Mouse (Mus musculus): Measurements from ENCODE around the gene Ttyh3.
A peak's percentile ranks its signal among the peaks of the same experiment; 100 is the strongest.

Gene Ttyh3

DNA sequence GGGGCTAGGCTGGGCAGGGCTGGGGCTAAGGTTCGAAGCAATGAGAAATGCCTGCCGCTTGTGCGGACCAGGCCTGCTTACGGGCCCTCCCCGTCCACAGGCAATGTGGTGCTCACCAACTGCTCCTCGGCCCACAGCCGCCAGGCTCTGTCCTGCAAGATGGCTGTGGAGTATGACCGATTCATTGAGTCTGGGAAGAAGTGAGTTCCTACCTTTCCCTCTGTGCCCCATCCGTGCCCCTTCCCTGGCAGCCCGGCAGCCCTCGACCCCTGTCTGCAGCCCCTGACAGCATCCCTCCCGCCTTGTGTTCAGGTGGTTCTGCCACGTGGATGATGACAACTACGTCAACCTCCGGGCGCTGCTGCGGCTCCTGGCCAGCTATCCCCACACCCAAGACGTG, 36.6 kb downstream of the Ttyh3 start:
- Histone ChIP-seq H3K9me3 (ENCODE audit: low read length) (no peaks in the 10 kb centered on the region), H3K4me3 (replicated peaks; ENCODE audit: low read length) (peak overlapping the region; percentile 71), H3K4me1 (replicated peaks; ENCODE audit: low read depth, low read length) (peaks cover 81% of the 10 kb centered on the region), H3K36me3 (ENCODE audit: insufficient read depth, low read length) (peaks cover 15% of the 10 kb centered on the region), H3K27me3 (ENCODE audit: insufficient read depth, low read length) (peaks cover 64% of the 10 kb centered on the region)
- TF ChIP-seq NANOG (IDR thresholded peaks at IDR 0.05; ENCODE audit: borderline replicate concordance, low read length) (no peak), POU5F1 (IDR thresholded peaks at IDR 0.05; ENCODE audit: borderline replicate concordance, low read length) (no peak), CTCF (conservative IDR thresholded peaks at IDR 0.05; ENCODE audit: low read length) (no peak)

DNA sequence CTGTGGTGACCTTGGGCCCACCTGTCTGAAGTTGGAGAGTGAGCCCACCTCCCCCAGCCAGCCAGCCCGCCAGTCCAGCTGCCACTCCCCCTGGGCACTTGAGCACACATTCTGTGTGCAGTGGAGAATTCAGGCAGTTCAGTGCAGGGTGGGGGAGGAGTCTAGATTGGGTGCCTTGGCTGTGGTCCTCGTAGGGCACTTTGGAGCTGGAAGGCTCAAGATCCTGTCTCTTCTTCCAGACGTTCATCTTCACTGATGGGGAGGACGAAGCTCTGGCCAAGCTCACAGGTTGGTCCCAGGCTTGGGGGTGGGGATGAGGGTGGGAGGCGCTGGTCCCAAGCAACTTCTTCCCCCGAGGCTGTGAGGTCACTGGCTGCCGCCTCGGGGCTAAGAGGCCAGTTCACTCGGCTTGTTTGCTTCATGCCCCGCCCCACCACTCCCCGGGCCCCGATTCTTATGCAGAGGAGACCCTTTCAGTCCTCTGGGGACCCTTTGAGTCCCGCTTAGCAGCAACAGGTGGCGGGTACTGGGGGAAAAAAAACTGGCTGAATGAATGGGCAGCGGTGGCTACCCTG, 37.1 kb downstream of the Ttyh3 start:
- TF ChIP-seq POU5F1 (IDR thresholded peaks at IDR 0.05; ENCODE audit: borderline replicate concordance, low read length) (peak; percentile 79), CTCF (conservative IDR thresholded peaks at IDR 0.05; ENCODE audit: low read length) (no peak), NANOG (IDR thresholded peaks at IDR 0.05; ENCODE audit: borderline replicate concordance, low read length) (no peak)

DNA sequence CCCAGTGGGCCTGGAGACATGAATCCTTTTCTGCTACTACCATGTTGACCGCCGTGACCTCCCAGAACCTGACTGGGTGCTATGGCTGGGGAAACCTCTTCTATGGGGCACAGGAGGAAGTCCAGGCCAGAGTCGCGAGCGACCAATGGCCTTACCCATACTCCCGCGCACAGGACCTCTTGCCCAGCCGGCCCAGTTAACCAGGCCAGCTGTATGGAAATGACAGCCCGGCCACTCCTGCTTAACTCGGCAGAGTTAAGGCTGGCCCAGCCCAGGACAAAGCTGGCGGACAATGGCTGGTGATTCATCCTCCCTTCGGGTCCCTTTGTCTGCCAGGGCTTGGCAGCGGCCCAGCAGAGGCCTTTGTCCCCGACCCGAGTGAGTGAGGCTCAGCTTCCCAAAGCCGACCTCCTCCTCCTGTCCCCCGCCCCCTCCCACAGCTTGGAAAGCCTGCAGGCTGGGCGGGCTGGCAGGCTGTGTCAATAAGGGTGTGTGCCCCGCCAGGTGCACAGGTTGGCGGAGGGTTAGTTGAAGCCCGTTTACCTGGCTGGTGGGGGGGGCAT, 37.7 kb downstream of the Ttyh3 start:
- Histone ChIP-seq H3K27me3 (ENCODE audit: insufficient read depth, low read length) (peaks cover 75% of the 10 kb centered on the region), H3K36me3 (ENCODE audit: insufficient read depth, low read length) (peaks cover 15% of the 10 kb centered on the region), H3K9me3 (ENCODE audit: low read length) (no peaks in the 10 kb centered on the region), H3K4me1 (replicated peaks; ENCODE audit: low read depth, low read length) (peaks cover 81% of the 10 kb centered on the region), H3K4me3 (replicated peaks; ENCODE audit: low read length) (peak overlapping the region; percentile 71)
- TF ChIP-seq NANOG (IDR thresholded peaks at IDR 0.05; ENCODE audit: borderline replicate concordance, low read length) (no peak), CTCF (conservative IDR thresholded peaks at IDR 0.05; ENCODE audit: low read length) (no peak), POU5F1 (IDR thresholded peaks at IDR 0.05; ENCODE audit: borderline replicate concordance, low read length) (no peak)

More for the DNA sequence above, 37.1 kb downstream of the Ttyh3 start:
- H3K36me3 ChIP-seq (ENCODE audit: insufficient read depth, low read length): peaks cover 15% of the 10 kb centered on the region
- peaks cover 69% of the 10 kb centered on the region for H3K27me3 ChIP-seq (ENCODE audit: insufficient read depth, low read length)
- H3K4me1 ChIP-seq (replicated peaks; ENCODE audit: low read depth, low read length): peaks cover 80% of the 10 kb centered on the region
- H3K9me3 ChIP-seq (ENCODE audit: low read length): no peaks in the 10 kb centered on the region
- peak overlapping the region; percentile 71 for H3K4me3 ChIP-seq (replicated peaks; ENCODE audit: low read length)

DNA sequence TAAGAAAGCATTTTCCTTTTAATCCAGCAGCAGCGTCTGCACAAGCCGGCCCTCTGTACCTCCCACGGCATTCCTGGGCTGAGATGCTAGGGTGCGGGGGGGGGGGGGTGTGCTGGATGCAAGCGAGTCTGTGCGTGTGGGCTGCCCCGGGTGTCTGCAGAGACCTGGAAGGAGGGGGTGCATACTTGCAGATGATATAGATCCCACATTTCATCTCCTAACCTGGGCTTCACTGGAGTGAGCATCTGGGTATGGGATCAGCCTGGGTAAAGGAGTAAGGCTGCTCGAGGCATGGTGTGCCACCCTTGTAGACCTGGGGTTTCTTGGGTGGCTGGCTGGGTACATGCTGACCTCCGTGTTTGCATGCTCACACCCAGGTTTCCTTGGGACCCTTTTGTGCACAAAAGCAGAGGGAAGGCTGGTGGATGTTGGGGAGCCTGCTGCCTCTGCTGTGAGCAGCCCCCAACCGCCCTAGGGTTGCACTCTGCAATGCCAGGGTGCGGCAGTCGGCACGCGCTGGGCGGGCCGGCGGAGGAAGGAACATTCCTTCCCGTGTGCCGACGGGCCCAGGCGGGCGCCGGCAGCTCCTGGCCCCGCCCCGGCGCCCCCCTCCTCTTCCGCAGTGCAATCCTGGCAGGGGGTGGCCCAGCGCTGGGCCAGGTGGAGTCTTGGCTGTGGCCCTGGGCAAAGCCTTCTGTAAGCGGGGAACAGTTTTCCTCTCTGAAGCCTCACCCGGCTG, 38.4 kb downstream of the Ttyh3 start:
- no peak for TF ChIP-seq POU5F1 (IDR thresholded peaks at IDR 0.05; ENCODE audit: borderline replicate concordance, low read length)
- TF ChIP-seq CTCF (conservative IDR thresholded peaks at IDR 0.05; ENCODE audit: low read length): no peak
- no peak for TF ChIP-seq NANOG (IDR thresholded peaks at IDR 0.05; ENCODE audit: borderline replicate concordance, low read length)
- peaks cover 86% of the 10 kb centered on the region for H3K4me1 ChIP-seq (replicated peaks; ENCODE audit: low read depth, low read length)
- peaks cover 81% of the 10 kb centered on the region for H3K27me3 ChIP-seq (ENCODE audit: insufficient read depth, low read length)
- peak overlapping the region; percentile 71 for H3K4me3 ChIP-seq (replicated peaks; ENCODE audit: low read length)
- peaks cover 15% of the 10 kb centered on the region for H3K36me3 ChIP-seq (ENCODE audit: insufficient read depth, low read length)
- H3K9me3 ChIP-seq (ENCODE audit: low read length): no peaks in the 10 kb centered on the region

DNA sequence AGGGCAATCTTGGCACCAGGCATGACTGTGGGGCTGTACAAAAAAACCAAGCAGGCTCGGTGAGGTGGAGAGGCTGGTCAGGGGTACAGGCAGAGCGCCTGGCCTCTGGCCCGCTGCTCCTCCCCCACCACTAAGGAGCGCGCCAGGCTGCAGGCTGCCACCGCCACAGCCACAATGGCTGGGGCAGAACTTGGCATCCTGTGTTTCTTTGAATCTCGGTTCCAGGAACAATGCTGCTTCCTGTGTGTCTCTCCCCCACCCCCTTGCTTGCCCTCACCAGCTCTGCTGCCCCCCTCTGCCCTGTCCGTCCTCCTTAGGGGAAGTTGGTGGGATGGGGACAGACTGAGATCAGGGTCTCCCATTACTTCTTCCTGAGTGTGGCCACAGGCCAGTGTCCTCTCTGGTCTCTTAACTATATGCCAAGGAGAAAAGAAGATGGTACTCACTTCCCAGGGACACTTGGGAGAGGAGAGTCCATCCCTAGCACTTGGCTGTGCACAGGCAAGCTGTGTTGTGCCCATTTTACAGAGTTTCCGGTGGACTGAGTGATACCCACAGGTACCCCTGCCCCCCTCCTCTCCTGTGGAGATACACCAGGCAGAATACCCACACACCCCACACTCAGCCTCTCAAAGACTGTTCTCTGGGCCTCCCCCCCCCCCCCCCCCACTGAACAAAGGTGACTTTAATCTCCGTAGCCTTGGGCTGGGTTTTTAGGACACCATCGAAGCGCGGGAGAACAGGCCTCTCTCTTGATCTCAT, 39.1 kb downstream of the Ttyh3 start:
- H3K9me3 ChIP-seq (ENCODE audit: low read length): no peaks in the 10 kb centered on the region
- H3K27me3 ChIP-seq (ENCODE audit: insufficient read depth, low read length): peaks cover 88% of the 10 kb centered on the region
- H3K36me3 ChIP-seq (ENCODE audit: insufficient read depth, low read length): peaks cover 14% of the 10 kb centered on the region
- H3K4me3 ChIP-seq (replicated peaks; ENCODE audit: low read length): peak overlapping the region; percentile 83; the same call in 1 of the 2 replicates
- TF ChIP-seq POU5F1 (IDR thresholded peaks at IDR 0.05; ENCODE audit: borderline replicate concordance, low read length) (no peak), NANOG (IDR thresholded peaks at IDR 0.05; ENCODE audit: borderline replicate concordance, low read length) (no peak), CTCF (conservative IDR thresholded peaks at IDR 0.05; ENCODE audit: low read length) (no peak)
- peaks cover 84% of the 10 kb centered on the region for H3K4me1 ChIP-seq (replicated peaks; ENCODE audit: low read depth, low read length)

DNA sequence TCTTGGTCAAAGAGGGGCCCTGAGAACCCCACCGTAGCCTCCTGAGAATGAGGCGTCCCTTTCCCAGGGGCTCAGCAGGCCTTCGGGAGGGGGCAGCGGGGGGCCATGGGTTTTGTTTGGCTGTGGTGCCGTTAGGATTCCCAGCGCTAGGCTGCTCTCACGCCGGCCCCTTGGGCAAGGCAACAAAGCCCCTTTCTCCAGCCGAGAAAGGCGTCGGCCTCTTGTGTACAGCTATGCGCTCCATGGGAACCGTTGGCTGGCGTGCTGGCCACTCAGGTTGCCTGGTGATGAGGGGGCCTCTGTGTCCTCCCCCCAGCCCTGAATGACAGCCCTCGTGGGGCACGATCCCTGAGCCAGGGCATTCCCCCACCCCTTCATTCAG, 40.2 kb downstream of the Ttyh3 start:
- peaks cover 8% of the 10 kb centered on the region for H3K9me3 ChIP-seq (ENCODE audit: low read length)
- no peak for TF ChIP-seq POU5F1 (IDR thresholded peaks at IDR 0.05; ENCODE audit: borderline replicate concordance, low read length)
- TF ChIP-seq NANOG (IDR thresholded peaks at IDR 0.05; ENCODE audit: borderline replicate concordance, low read length): no peak
- TF ChIP-seq CTCF (conservative IDR thresholded peaks at IDR 0.05; ENCODE audit: low read length): no peak
- peaks cover 3% of the 10 kb centered on the region for H3K36me3 ChIP-seq (ENCODE audit: insufficient read depth, low read length)
- H3K27me3 ChIP-seq (ENCODE audit: insufficient read depth, low read length): peaks cover 95% of the 10 kb centered on the region
- peak overlapping the region; percentile 83 for H3K4me3 ChIP-seq (replicated peaks; ENCODE audit: low read length)
- H3K4me1 ChIP-seq (replicated peaks; ENCODE audit: low read depth, low read length): peaks cover 78% of the 10 kb centered on the region

DNA sequence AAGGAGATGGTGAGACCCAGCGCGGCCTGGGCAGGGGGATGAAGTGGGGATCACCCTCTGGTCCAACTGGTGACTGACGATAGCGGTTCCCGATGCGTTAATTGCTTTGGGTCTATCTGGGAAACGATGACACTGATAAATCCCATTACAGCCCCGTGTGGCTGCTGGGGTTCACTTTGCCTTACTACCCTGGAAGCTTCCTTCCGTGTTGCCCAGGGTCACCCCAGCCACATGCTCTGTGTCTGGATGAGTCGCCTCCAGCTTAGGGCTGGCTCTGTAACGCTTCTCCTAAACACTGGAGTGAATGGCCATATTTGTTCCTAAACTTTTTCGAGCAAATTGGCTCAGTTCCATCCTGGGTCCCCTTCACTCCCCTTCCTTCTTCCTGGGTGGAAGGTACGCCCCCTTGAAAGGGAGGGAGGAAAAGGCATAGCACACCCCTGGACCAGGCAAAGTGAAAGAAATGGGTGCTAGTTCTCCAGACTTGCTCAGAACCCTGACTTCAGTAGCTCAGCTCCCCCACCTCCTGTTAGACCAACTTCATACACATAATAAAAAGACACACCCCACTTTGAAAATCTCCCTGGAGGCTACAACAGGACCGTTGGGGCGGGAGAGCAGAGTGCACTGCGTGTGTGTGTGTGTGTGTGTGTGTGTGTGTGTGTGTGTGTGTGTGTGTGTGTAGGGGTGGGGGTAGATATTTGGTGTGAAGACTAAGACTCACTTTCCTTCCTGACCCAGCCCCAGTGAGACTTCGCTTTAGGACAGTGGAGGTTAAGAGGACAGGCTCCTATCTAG, 40.8 kb downstream of the Ttyh3 start:
- no peak for TF ChIP-seq CTCF (conservative IDR thresholded peaks at IDR 0.05; ENCODE audit: low read length)
- no peak for TF ChIP-seq POU5F1 (IDR thresholded peaks at IDR 0.05; ENCODE audit: borderline replicate concordance, low read length)
- peaks cover 74% of the 10 kb centered on the region for H3K4me1 ChIP-seq (replicated peaks; ENCODE audit: low read depth, low read length)
- peaks cover 11% of the 10 kb centered on the region for H3K9me3 ChIP-seq (ENCODE audit: low read length)
- H3K4me3 ChIP-seq (replicated peaks; ENCODE audit: low read length): peak overlapping the region; percentile 83
- H3K27me3 ChIP-seq (ENCODE audit: insufficient read depth, low read length): peaks cover 94% of the 10 kb centered on the region
- no peaks in the 10 kb centered on the region; the same call in 1 of the 2 replicates for H3K36me3 ChIP-seq (ENCODE audit: insufficient read depth, low read length)
